Mouse (Mus musculus): Measurements from ENCODE around the gene 1700092M07Rik. TPM values are rescaled to one million over a fixed set of nuclear protein-coding genes. Genes with fewer than 3 reads are reported as not detected.

1700092M07Rik gene
- total RNA-seq (2014; rRNA removed) (not detected in 2 replicates), polyA plus RNA-seq (2015; fragmentation: Nextera tagmentation; extraction: Ambion mirVana) (0.66 and 0.85 TPM in 2 replicates)

DNA sequence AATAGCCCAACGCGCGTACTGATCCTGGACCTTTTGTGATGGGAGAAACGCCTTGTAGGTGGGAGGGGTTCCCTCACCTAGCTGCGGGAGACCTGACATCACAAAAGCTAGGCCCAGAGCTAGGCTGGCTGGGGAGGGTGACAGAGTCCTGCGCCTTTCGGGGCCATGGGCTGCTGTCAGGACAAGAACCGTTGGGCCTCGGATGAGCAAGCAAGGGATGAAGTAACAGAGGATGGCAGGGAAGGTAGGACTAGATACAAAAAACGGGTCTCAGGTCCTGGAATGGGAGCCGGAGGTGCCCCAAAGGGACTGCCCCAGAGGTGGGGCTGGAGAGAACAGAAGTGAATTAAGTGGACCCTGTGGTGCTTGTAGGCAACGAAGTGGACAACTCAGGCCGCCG lies at the start of gene 1700092M07Rik:
Gene 1700092M07Rik (plus strand): TSS at position 116 of the 400 bp plus-strand sequence.
- no peak for TF ChIP-seq CTCF (IDR thresholded peaks at IDR 0.05; ENCODE audit: low read depth)
- WGBS: 62% methylated on average over 14 of the region's 14 CpGs
- H3K4me1 ChIP-seq (ENCODE audit: insufficient read depth, low read length): 0 out of 2 replicates have a peak, but pooled peaks cover 3% of the 10 kb centered on the region
- peak within 1 kb of the TSS; percentile 97 for H3K4me2 ChIP-seq (ENCODE audit: low read depth, low read length)
- peak within 1 kb of the TSS; percentile 79 for H3K9ac ChIP-seq (replicated peaks; ENCODE audit: low read length)
- DNase-seq (ENCODE audit: low spot score) (no peak), ATAC-seq (no peak)
- peak within 1 kb of the TSS; percentile 60 for H3K4me3 ChIP-seq (ENCODE audit: low read length)
- H3K36me3 ChIP-seq (ENCODE audit: insufficient read depth, low read length): peaks cover 30% of the 10 kb centered on the region
- H3K27me3 ChIP-seq (ENCODE audit: insufficient read depth, low read length): no peaks in the 10 kb centered on the region
- H3K9me3 ChIP-seq (ENCODE audit: low read length): no peaks in the 10 kb centered on the region
- H3K27ac ChIP-seq: peak within 1 kb of the TSS; percentile 95

DNA sequence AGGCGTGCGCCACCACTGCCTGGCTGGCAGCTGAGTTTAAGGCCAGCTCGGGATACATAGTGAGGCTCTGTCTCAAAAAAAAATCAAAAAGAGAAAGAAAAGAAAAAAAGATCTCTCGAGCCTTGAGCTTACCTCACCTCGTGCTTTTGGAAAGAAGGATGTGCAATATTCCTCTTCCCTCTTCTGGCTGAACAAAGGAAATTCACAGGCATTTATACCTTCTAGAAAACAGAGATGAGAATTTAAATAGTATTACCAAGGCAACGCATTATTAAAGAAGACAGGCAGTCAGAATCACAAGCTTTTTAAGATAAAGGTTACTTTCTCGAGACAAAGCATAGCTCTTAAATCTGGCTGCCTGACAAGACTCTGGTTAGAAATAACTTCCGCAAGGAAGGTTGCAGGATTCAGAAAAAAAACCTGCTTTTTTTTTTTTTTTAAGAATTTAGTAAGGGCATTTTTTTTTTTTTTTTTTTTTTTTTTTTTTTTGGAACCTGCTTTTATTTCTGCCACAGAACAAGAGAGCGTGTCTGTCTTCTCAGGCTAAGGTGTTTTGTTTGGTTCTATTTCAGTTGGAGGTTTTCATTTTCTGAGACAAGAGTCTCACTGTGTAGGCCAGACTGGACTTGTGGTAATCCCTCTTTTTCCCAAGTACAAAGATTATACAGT lies 48.5 kb upstream of the 1700092M07Rik start:
- Histone ChIP-seq H3K27me3 (ENCODE audit: insufficient read depth, low read length) (no peaks in the 10 kb centered on the region), H3K9me3 (ENCODE audit: low read length) (no peaks in the 10 kb centered on the region), H3K27ac (peak overlapping the region; percentile 32; the same call in 1 of the 2 replicates), H3K36me3 (ENCODE audit: insufficient read depth, low read length) (no peaks in the 10 kb centered on the region), H3K9ac (replicated peaks; ENCODE audit: low read length) (no peak overlapping the region), H3K4me1 (ENCODE audit: insufficient read depth, low read length) (no peaks in the 10 kb centered on the region), H3K4me3 (ENCODE audit: low read length) (no peak overlapping the region), H3K4me2 (ENCODE audit: low read depth, low read length) (no peak overlapping the region)
- TF ChIP-seq CTCF (IDR thresholded peaks at IDR 0.05; ENCODE audit: low read depth): no peak
- ATAC-seq (no peak), DNase-seq (ENCODE audit: low spot score) (no peak)
- 47% methylated on average over 9 of the region's 9 CpGs for WGBS

DNA sequence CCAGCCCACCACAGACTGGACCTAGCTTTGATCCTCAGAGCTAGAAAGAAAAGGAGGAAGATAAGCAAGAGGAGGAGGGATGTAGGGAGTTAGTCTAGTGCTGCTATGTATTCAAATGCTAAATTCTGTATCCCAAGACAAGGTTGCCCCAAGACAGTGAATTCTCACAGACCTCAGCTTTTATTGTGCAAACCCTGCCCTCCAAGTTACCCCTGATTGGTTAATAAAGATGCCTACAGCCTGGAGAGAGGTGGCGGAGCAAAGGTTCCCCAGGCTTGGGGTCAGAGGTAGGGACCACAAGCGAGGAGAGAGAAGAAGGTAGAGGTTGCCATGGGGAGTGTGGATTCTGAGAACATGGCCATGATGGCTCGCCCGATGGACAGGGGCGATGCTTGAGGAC lies 47.8 kb upstream of the 1700092M07Rik start:
- WGBS: 67% methylated on average over 5 of the region's 5 CpGs
- H3K27ac ChIP-seq: no peak overlapping the region
- H3K9ac ChIP-seq (replicated peaks; ENCODE audit: low read length): no peak overlapping the region
- ATAC-seq: no peak
- no peaks in the 10 kb centered on the region for H3K4me1 ChIP-seq (ENCODE audit: insufficient read depth, low read length)
- no peak overlapping the region for H3K4me2 ChIP-seq (ENCODE audit: low read depth, low read length)
- no peaks in the 10 kb centered on the region for H3K36me3 ChIP-seq (ENCODE audit: insufficient read depth, low read length)
- TF ChIP-seq CTCF (IDR thresholded peaks at IDR 0.05; ENCODE audit: low read depth): no peak
- H3K4me3 ChIP-seq (ENCODE audit: low read length): no peak overlapping the region
- H3K27me3 ChIP-seq (ENCODE audit: insufficient read depth, low read length): no peaks in the 10 kb centered on the region
- no peak for DNase-seq (ENCODE audit: low spot score)
- H3K9me3 ChIP-seq (ENCODE audit: low read length): no peaks in the 10 kb centered on the region

DNA sequence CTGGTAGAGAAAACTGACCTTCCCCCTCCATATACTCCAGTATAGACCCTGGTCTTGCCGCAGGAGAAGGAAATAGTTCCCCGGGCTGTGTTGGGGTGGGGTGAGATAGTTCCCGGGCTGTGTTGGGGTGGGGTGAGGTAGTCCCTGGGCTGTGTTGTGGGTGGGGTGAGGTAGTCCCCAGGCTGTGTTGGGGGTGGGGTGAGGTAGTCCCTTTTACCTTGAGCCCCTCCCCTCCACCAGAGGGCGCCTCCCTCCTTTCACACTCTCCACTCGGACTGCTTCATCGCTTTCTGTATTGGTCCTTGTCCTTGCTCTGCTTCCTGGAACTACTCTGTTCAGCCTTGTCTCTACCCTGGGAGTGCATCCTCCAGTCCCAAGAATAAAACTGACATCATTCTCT lies 45.2 kb upstream of the 1700092M07Rik start:
- Histone ChIP-seq H3K4me3 (ENCODE audit: low read length) (no peak overlapping the region), H3K36me3 (ENCODE audit: insufficient read depth, low read length) (no peaks in the 10 kb centered on the region), H3K9me3 (ENCODE audit: low read length) (no peaks in the 10 kb centered on the region), H3K4me2 (ENCODE audit: low read depth, low read length) (no peak overlapping the region), H3K27me3 (ENCODE audit: insufficient read depth, low read length) (no peaks in the 10 kb centered on the region), H3K9ac (replicated peaks; ENCODE audit: low read length) (no peak overlapping the region), H3K4me1 (ENCODE audit: insufficient read depth, low read length) (no peaks in the 10 kb centered on the region), H3K27ac (no peak overlapping the region)
- TF ChIP-seq CTCF (IDR thresholded peaks at IDR 0.05; ENCODE audit: low read depth): peak; percentile 36
- DNase-seq (ENCODE audit: low spot score): no peak
- 58% methylated on average over 6 of the region's 6 CpGs for WGBS
- ATAC-seq: peak; percentile 48; the same call in 1 of the 2 replicates

DNA sequence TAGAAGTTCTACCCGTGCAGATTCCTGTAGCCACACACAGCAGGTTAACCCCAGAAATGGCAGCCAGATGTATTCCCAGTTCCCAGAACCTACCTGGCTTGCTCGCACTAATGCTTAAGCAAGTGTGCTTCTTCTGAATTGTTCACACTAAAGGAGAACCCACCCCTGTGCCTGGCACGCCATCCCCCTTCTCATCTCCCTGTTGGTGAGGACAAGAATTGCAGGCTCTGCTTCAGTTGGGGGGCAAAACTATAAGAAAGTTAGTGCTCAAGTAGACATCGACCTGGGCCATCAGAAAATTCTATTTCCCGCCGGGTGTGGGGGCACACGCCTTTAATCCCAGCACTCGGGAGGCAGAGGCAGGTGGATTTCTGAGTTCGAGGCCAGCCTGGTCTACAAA lies 40.9 kb upstream of the 1700092M07Rik start:
- no peaks in the 10 kb centered on the region for H3K27me3 ChIP-seq (ENCODE audit: insufficient read depth, low read length)
- TF ChIP-seq CTCF (IDR thresholded peaks at IDR 0.05; ENCODE audit: low read depth): peak; percentile 23; the same call in 1 of the 2 replicates
- H3K4me3 ChIP-seq (ENCODE audit: low read length): no peak overlapping the region
- no peak overlapping the region for H3K9ac ChIP-seq (replicated peaks; ENCODE audit: low read length)
- ATAC-seq (no peak), DNase-seq (ENCODE audit: low spot score) (no peak)
- 83% methylated on average over 9 of the region's 9 CpGs for WGBS
- no peak overlapping the region for H3K4me2 ChIP-seq (ENCODE audit: low read depth, low read length)
- H3K36me3 ChIP-seq (ENCODE audit: insufficient read depth, low read length): no peaks in the 10 kb centered on the region
- H3K9me3 ChIP-seq (ENCODE audit: low read length): no peaks in the 10 kb centered on the region
- H3K4me1 ChIP-seq (ENCODE audit: insufficient read depth, low read length): no peaks in the 10 kb centered on the region
- H3K27ac ChIP-seq: no peak overlapping the region

DNA sequence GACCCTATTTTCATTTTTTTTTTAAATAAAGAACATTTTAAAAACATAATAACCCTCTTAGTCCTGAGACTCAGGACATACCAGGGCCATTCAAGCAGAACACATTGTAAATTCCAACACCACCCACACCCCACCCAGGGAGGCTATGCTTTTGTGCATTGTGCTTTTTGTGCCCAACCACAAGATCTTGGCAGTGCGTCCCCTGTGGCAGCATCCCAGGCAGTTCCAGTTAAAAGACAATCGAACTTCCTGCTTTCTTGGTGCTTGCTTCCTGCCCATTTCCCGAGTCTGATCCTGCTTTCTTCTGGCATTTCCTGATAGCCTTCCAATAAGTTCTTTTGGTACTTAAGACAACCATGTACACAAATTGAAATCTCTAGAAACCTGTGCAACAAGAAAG lies 38.1 kb upstream of the 1700092M07Rik start:
- ATAC-seq: no peak
- H3K4me3 ChIP-seq (ENCODE audit: low read length): no peak overlapping the region
- peaks cover 6% of the 10 kb centered on the region for H3K36me3 ChIP-seq (ENCODE audit: insufficient read depth, low read length)
- no peak for TF ChIP-seq CTCF (IDR thresholded peaks at IDR 0.05; ENCODE audit: low read depth)
- no peak overlapping the region for H3K27ac ChIP-seq
- no peak overlapping the region for H3K9ac ChIP-seq (replicated peaks; ENCODE audit: low read length)
- no peaks in the 10 kb centered on the region for H3K27me3 ChIP-seq (ENCODE audit: insufficient read depth, low read length)
- no peak overlapping the region for H3K4me2 ChIP-seq (ENCODE audit: low read depth, low read length)
- peak; percentile 22 for DNase-seq (ENCODE audit: low spot score)
- H3K4me1 ChIP-seq (ENCODE audit: insufficient read depth, low read length): no peaks in the 10 kb centered on the region
- no peaks in the 10 kb centered on the region for H3K9me3 ChIP-seq (ENCODE audit: low read length)
- WGBS: 35% methylated on average over 3 of the region's 3 CpGs

DNA sequence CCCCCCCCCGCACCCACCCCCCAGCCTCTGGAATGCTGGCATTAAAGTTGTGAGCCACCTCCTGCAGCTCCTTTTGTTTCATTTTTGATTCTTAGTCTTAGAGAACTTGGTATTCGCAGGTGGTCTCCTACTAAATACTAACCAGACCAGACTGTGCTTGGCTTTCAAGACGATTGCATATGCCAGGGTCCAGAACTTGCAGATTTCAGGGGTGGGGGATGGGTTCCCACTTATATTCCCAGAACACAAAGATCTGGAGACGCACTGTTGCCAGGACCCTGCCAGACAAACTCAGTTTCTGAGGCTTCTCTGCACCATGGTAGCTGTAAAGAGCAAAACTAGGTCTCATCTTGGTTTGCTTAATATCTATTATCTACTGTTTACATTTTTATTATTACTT lies 36.9 kb upstream of the 1700092M07Rik start:
- ATAC-seq: no peak
- H3K4me1 ChIP-seq (ENCODE audit: insufficient read depth, low read length): no peaks in the 10 kb centered on the region
- no peak overlapping the region for H3K4me3 ChIP-seq (ENCODE audit: low read length)
- no peak overlapping the region for H3K9ac ChIP-seq (replicated peaks; ENCODE audit: low read length)
- H3K36me3 ChIP-seq (ENCODE audit: insufficient read depth, low read length): peaks cover 18% of the 10 kb centered on the region
- H3K27me3 ChIP-seq (ENCODE audit: insufficient read depth, low read length): no peaks in the 10 kb centered on the region
- no peak for DNase-seq (ENCODE audit: low spot score)
- H3K9me3 ChIP-seq (ENCODE audit: low read length): no peaks in the 10 kb centered on the region
- no peak overlapping the region for H3K4me2 ChIP-seq (ENCODE audit: low read depth, low read length)
- 50% methylated on average over 3 of the region's 4 CpGs for WGBS
- H3K27ac ChIP-seq: no peak overlapping the region
- no peak for TF ChIP-seq CTCF (IDR thresholded peaks at IDR 0.05; ENCODE audit: low read depth)

All from hindbrain, postnatal 0 days (tissue).